Mouse (Mus musculus) limb, embryonic 15.5 days (tissue): ENCODE measurements around the gene Gm11037. TPM values are rescaled to one million over a fixed set of nuclear protein-coding genes. Genes with fewer than 3 reads are reported as not detected.
"Not testable (repeated sequence)": the region's sequence is repeated elsewhere in the genome, so short reads cannot be mapped to it uniquely, and the experiment has no call there.

Experiments
- ATAC-seq: fragments of 200-750 bp; cut with Nextera tagmentation; 2 replicates; pipeline ENCODE4 v1.8.0; 2017; ENCODE audit warnings: low read depth, moderate TSS enrichment; ENCODE audit not compliant: insufficient number of reproducible peaks, low FRiP score, low TSS enrichment
- H3K27ac ChIP-seq: fragments of 300-500 bp; sonication (generic); 2 replicates; pipeline ENCODE4 v1.5.1; 2015; ENCODE audit warnings: moderate library complexity, mild to moderate bottlenecking, inconsistent platforms
- H3K27me3 ChIP-seq: fragments of 300-500 bp; sonication (generic); 2 replicates; pipeline ENCODE4 v1.6.1; 2015; ENCODE audit warnings: inconsistent platforms
- H3K36me3 ChIP-seq: fragments of 300-500 bp; sonication (generic); 2 replicates; pipeline ENCODE4 v1.6.1; 2015; ENCODE audit warnings: inconsistent platforms
- H3K4me1 ChIP-seq: fragments of 300-500 bp; sonication (generic); 2 replicates; pipeline ENCODE4 v1.6.1; 2015; ENCODE audit warnings: inconsistent platforms
- H3K4me2 ChIP-seq: fragments of 300-500 bp; sonication (generic); 2 replicates; pipeline ENCODE4 v1.6.1; 2015; ENCODE audit warnings: mild to moderate bottlenecking, inconsistent platforms
- H3K4me3 ChIP-seq: fragments of 300-500 bp; sonication (generic); 2 replicates; pipeline ENCODE4 v1.5.1; 2015; ENCODE audit warnings: mild to moderate bottlenecking, inconsistent platforms
- H3K9ac ChIP-seq: fragments of 300-500 bp; sonication (generic); 2 replicates; pipeline ENCODE4 v1.6.1; 2015; ENCODE audit warnings: inconsistent platforms
- H3K9me3 ChIP-seq: fragments of 300-500 bp; sonication (generic); 2 replicates; pipeline ENCODE4 v1.6.1; 2016; ENCODE audit warnings: inconsistent platforms
- WGBS: fragments of 180-500 bp; shearing (Covaris S2); methylation state at CpG from one replicate; pipeline ENCODE4 v1.1.7; 2015; 5-methylcytosine and 5-hydroxymethylcytosine counted together
- polyA plus RNA-seq: library from polyadenylated mRNA; unstranded; fragments of >200 nt; fragmentation: Nextera tagmentation; extraction: Ambion mirVana; gene quantifications from 2 replicates; pipeline ENCODE4 v1.2.1, GENCODE M21; 2015

Gene Gm11037
- polyA plus RNA-seq, 1 experiment from 2014 or later = not detected

DNA sequence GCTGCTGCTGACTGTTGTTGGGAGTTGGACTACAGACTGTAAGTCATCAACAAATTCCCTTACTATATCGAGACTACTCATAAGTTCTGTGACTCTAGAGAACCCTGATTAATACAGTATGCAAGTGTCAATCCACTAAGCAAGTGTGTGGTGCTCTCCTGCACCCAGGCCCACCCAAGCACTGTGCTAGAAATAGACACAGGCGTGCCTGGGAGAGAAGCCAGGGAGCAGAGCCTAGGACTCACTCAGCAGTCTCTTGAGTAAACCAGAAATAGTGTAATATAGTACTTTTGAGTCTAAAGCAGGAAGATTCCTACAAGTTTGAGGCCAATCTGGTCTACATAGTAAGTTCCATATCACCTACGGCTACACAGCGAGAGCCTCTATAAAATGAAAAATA lies 29.3 kb upstream of the Gm11037 start:
- WGBS = 76% methylated on average over 4 of the region's 4 CpGs
- H3K36me3 ChIP-seq = no peaks in the 10 kb centered on the region
- no peak overlapping the region for H3K27ac ChIP-seq
- no peaks in the 10 kb centered on the region for H3K4me1 ChIP-seq
- H3K9ac ChIP-seq = no peak overlapping the region
- no peak overlapping the region for H3K4me3 ChIP-seq
- no peak overlapping the region for H3K4me2 ChIP-seq
- no peak for ATAC-seq
- H3K27me3 ChIP-seq = no peaks in the 10 kb centered on the region
- no peaks in the 10 kb centered on the region for H3K9me3 ChIP-seq

DNA sequence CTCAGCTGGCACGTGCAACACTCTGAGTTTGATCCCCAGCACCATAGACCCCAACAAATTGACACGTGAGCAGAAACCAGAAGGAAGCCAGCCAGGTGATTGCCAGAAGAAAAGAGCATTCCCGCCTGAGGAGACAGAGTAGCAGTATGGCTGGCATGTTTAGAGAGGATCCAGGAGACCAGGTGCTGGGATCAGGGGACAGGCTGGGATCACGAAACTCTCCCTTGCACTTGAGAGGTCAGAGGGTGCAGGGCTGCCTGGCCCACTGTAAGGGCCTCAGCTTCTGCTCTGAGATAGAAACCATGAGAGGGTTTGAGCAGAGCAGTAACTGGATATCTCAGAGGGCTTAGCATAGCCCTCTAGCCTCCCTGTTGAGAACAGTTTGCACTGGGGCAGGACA lies 28.2 kb upstream of the Gm11037 start:
- not testable (repeated sequence) for H3K36me3 ChIP-seq, H3K9me3 ChIP-seq, H3K27me3 ChIP-seq, H3K9ac ChIP-seq, H3K27ac ChIP-seq, H3K4me2 ChIP-seq, H3K4me3 ChIP-seq, H3K4me1 ChIP-seq, ATAC-seq
- 67% methylated on average over 4 of the region's 4 CpGs for WGBS

DNA sequence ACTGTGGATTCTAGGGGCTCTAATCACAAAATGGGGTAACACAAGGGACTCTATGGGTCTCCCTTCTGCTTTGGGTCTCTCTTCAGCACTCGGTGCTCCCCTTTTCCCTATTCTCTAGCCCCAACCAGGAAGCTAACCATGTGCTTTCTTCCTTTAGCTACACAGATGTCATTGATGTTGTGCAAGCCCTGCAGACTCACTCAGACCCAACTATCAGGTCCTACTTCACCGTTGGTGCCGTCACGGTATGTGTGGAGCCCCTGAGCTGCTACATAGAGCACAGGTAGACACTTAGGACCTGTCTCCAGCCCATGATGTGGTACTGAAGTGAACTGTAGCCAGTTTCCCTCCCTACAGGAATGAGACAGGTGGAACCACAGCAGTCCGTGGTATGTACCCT lies 27.3 kb upstream of the Gm11037 start:
- Histone ChIP-seq H3K27me3 (no peaks in the 10 kb centered on the region), H3K4me3 (no peak overlapping the region), H3K27ac (no peak overlapping the region), H3K36me3 (no peaks in the 10 kb centered on the region), H3K4me1 (no peaks in the 10 kb centered on the region), H3K4me2 (no peak overlapping the region), H3K9me3 (no peaks in the 10 kb centered on the region), H3K9ac (no peak overlapping the region)
- WGBS = 89% methylated on average over 5 of the region's 5 CpGs
- no peak for ATAC-seq

DNA sequence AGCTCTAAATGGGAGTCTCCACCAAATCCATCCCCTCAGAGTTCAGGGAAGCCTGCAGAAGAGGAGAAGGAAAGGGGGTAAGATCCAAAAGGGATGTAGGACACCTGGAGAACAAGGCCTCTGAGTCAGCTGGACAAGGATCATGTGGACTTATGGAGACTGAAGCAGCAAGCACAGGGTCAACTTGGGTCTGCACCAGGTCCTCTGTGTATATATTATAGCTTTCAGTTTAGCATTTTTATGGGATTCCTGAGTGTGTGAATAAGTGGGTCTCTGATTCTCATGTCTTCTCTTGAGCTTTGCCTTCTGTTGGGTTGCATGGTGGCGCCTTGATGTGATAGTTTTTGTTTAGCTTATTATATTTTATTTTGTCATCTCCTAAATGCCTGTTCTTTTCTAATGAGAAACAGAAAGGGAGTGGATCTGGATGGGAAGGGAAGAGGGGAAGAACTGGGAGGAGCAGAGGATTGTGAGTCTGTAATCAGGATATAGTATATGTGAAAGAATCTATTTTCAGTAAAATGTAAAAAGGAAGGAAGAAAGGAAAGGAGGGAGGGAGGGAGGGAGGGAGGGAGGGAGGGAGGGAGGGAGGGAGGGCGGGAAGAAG lies 14.2 kb upstream of the Gm11037 start:
- H3K4me1 ChIP-seq = no peaks in the 10 kb centered on the region
- H3K27me3 ChIP-seq = no peaks in the 10 kb centered on the region
- H3K9ac ChIP-seq = no peak overlapping the region
- H3K27ac ChIP-seq = no peak overlapping the region
- 75% methylated on average over 2 of the region's 2 CpGs for WGBS
- no peak for ATAC-seq
- no peak overlapping the region for H3K4me2 ChIP-seq
- no peaks in the 10 kb centered on the region for H3K9me3 ChIP-seq
- H3K36me3 ChIP-seq = no peaks in the 10 kb centered on the region
- H3K4me3 ChIP-seq = no peak overlapping the region

DNA sequence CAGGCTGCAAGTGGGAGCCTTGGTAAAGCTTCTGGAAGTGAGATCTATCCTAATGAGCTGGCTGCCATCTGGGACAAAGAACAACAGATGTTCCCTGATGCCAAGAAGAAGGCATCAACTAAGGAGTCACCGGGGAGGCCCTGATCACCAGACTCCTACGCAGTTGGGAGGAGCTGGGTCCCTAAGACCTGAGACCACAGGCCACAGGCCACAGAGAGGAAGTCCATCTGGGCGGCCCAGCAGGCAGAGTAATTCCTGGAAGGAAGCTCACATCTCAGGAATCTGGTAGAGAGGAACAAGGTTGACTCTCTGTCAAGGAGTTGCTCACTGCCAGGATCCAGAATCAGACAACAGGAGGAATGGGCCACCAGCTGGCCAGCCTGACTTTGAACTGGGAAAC lies 9.1 kb upstream of the Gm11037 start:
- ATAC-seq = no peak
- no peak overlapping the region for H3K4me2 ChIP-seq
- 63% methylated on average over 3 of the region's 3 CpGs for WGBS
- H3K27me3 ChIP-seq = no peaks in the 10 kb centered on the region
- no peak overlapping the region for H3K4me3 ChIP-seq
- no peaks in the 10 kb centered on the region for H3K36me3 ChIP-seq
- H3K9me3 ChIP-seq = no peaks in the 10 kb centered on the region
- no peak overlapping the region for H3K27ac ChIP-seq
- peaks cover 30% of the 10 kb centered on the region for H3K4me1 ChIP-seq
- H3K9ac ChIP-seq = no peak overlapping the region

DNA sequence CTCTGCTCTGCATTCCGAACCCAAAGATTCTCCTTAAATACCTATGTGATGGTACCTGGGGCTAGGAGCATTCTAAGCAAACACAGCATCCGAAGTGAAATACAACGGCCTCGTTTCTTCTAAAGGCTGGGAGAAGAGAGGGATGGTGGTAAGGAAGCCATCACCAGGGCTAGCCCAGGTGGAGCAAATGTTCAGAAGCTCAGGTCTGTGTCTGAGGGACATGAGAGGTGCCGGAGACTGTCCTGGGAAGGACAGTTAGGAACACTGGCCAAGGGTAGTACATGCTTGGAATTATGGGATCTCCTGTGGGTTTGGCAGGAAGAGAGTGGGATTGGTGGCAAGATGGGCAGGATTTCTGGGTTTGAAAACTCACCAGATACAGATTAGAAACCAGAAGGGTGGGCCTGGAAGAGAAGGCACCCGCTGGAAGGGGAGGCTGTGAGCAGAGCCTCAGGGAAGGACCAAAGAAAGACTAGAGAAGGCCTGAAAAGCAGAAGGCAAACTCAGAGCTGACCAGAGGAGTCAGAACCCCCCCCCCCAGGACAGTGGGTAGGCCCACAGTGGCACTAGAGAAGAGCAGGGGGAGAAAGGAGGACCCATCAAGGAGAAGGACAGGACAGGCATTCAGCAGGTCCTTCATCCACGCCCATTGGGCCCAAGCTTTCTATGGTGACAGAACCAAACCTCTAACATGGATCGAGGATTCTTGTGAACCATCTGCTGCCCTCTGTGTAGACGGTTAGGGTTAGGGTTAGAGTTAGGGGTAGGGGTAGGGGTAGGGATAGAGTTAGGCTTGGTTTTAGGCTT lies 7.9 kb upstream of the Gm11037 start:
- Histone ChIP-seq H3K4me1 (peaks cover 30% of the 10 kb centered on the region), H3K36me3 (no peaks in the 10 kb centered on the region), H3K27me3 (no peaks in the 10 kb centered on the region), H3K4me2 (no peak overlapping the region), H3K9ac (no peak overlapping the region), H3K9me3 (no peaks in the 10 kb centered on the region), H3K4me3 (no peak overlapping the region), H3K27ac (no peak overlapping the region)
- 89% methylated on average over 9 of the region's 9 CpGs for WGBS
- ATAC-seq = no peak

DNA sequence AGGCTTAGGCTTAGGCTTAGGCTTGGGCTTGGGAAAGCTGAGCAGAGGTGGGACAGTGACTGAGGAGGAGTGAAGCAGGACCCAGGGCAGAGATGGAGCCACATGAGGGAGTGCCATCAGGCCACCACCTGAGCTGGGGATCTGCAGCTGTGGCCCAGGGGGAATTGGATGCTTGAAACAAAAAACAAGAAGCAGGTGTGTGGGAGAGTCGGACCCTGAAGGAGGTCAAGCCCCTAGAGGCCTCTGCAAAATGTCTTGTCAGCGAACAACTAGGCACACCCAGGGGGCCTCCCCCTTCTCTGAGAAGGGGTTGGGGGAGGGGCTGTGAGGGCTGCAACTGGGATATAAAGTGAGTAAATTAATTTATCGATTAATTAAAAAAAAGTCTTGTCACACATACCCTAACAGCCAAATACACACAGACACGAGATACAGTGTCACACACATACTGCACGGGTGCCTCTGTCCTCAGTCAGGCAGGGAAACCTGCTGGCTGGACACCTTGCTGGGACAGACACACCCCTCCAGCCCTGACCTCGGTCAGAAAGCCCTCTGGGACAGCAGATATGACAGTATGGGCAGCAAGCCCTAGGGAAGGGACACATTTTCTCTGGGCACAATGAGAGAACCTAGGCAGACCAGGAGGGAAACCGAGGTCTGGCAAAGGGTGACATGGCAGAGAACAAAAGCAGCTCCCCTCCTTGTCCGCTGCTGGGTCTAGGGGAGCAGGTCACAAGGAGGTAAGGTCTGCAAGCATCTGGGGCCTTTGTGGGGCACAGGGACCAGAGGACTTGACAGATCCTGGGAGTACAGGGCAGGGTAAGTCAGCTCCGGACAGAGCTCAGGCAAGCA lies 7.1 kb upstream of the Gm11037 start:
- H3K27me3 ChIP-seq = no peaks in the 10 kb centered on the region
- ATAC-seq = 0 out of 2 replicates have a peak, but pooled peaks have one; percentile 1
- no peaks in the 10 kb centered on the region for H3K9me3 ChIP-seq
- peak overlapping the region; percentile 70 for H3K4me2 ChIP-seq
- 46% methylated on average over 9 of the region's 9 CpGs for WGBS
- H3K9ac ChIP-seq = peak overlapping the region; percentile 70; the same call in 1 of the 2 replicates
- no peaks in the 10 kb centered on the region; the same call in 1 of the 2 replicates for H3K36me3 ChIP-seq
- H3K27ac ChIP-seq = peak overlapping the region; percentile 91
- H3K4me3 ChIP-seq = peak overlapping the region; percentile 69; the same call in 1 of the 2 replicates
- peaks cover 30% of the 10 kb centered on the region for H3K4me1 ChIP-seq

DNA sequence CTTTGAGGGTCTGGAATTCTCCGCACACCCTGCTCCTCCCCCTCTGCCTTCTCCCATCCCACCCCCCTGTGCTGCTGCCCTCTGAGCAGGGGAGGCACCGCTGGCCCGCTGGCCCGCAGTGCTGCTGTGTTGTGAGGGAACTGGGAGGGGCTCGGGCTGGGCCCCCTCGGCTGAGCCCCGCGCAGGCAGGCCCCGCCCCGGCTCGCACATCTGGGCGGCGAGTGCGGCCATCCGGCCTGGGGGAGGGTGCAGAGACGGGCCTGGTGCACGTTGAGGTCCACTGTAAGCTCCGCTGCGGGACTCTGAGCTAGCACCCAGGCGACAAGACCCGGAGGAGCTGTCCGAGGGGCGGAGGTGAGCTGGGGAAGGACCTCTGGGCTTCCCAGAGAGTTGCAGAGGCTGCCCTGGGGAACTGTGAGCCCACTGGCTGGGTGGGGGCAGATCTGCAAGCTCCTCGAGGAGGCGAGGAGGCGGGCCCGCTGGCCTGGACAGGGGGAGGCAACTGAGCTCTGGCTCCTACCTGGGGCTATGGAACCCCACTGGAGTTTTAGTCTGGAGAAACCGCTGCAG lies 6.1 kb upstream of the Gm11037 start, which contains the start of gene Hspa12b:
Hspa12b (plus strand) TSS at position 120 of the 570 bp plus-strand sequence.
- WGBS = under 1% methylated on average over 28 of the region's 28 CpGs
- Histone ChIP-seq H3K36me3 (no peaks in the 10 kb centered on the region; the same call in 1 of the 2 replicates), H3K9me3 (no peaks in the 10 kb centered on the region), H3K9ac (peak within 1 kb of the TSS; percentile 70), H3K4me2 (peak within 1 kb of the TSS; percentile 70), H3K4me3 (peak within 1 kb of the TSS; percentile 69), H3K4me1 (peaks cover 30% of the 10 kb centered on the region), H3K27ac (peak within 1 kb of the TSS; percentile 91), H3K27me3 (no peaks in the 10 kb centered on the region)
- peak; percentile 93 for ATAC-seq

DNA sequence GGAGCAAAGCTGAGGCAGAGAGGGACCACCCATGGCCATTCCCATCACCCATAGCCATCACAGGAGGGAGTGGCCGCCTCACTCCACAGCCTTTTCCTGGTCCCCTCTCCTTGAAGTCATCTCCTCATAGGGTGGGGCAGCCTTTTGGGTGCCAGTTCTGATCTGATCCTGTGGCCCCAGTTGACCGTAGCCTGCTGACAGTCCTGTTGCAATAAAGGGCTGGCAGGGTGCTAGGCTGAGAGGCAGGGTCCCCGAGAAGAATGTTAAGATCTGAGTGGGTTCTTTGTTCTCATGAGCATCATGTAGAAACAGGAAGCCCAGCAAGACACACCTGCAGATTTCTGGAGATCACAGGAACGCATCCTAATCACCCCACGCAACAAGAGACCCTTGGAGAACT lies 5.1 kb upstream of the Gm11037 start:
- 70% methylated on average over 5 of the region's 5 CpGs for WGBS
- Histone ChIP-seq H3K9ac (peak overlapping the region; percentile 70; the same call in 1 of the 2 replicates), H3K36me3 (no peaks in the 10 kb centered on the region; the same call in 1 of the 2 replicates), H3K27me3 (no peaks in the 10 kb centered on the region), H3K4me1 (peaks cover 30% of the 10 kb centered on the region), H3K4me3 (peak overlapping the region; percentile 69), H3K9me3 (no peaks in the 10 kb centered on the region), H3K27ac (no peak overlapping the region), H3K4me2 (peak overlapping the region; percentile 70)
- no peak for ATAC-seq

DNA sequence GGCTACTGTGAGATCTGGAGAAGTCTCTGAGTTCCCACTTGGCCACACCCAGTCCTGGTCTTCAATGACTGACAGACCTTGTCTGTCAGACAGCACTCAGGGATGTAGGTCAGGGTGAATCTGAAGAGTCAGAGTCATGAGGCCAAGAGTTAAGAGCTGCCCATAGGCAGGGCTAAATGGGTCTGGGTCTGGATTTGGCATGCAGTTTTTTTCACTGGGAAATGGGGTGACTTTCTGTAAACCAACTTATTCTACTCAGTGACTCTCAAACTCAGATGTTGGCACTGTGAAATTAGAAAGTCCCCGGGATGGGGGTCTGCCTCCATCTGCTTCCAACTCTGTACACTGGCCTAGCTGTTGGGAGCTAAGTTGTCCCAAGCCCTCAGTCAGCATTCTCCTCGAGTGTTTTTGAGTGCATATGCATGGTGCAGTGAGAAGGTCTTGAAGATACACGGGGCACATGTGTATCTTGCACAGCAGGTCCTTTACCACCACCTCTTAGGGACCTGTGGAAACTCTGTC lies 4.6 kb upstream of the Gm11037 start:
- H3K27ac ChIP-seq = no peak overlapping the region
- no peak for ATAC-seq
- WGBS = 75% methylated on average over 3 of the region's 3 CpGs
- peak overlapping the region; percentile 69 for H3K4me3 ChIP-seq
- H3K36me3 ChIP-seq = no peaks in the 10 kb centered on the region; the same call in 1 of the 2 replicates
- H3K4me1 ChIP-seq = peaks cover 30% of the 10 kb centered on the region
- no peaks in the 10 kb centered on the region for H3K9me3 ChIP-seq
- H3K4me2 ChIP-seq = peak overlapping the region; percentile 70
- H3K9ac ChIP-seq = no peak overlapping the region
- H3K27me3 ChIP-seq = no peaks in the 10 kb centered on the region

DNA sequence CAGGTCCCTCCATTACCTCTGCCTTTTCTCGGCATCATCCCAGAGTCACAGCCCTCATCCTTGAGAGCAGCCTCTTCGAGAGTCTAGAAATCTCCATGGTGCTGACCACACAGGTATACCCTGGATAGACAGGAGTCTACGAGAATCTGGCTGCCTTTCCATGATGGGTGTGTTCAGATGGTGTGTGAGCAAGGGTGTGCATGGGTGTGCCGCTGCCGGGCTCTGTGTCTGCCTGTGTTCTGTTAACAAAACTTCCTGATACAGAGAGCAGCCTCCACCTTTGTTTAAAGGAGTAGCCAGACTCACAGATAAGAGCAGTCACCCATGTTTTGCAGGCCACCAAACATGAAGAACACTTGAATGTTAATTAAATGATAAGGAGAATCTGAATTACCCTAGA lies 3.5 kb upstream of the Gm11037 start:
- H3K9me3 ChIP-seq = no peaks in the 10 kb centered on the region
- peaks cover 11% of the 10 kb centered on the region for H3K36me3 ChIP-seq
- peaks cover 30% of the 10 kb centered on the region for H3K4me1 ChIP-seq
- H3K9ac ChIP-seq = no peak overlapping the region
- no peak overlapping the region for H3K4me3 ChIP-seq
- WGBS = 86% methylated on average over 5 of the region's 5 CpGs
- H3K4me2 ChIP-seq = no peak overlapping the region
- no peak overlapping the region for H3K27ac ChIP-seq
- ATAC-seq = no peak
- H3K27me3 ChIP-seq = no peaks in the 10 kb centered on the region
